Comparison of ENCODE assay signal across 13 mouse cellular contexts in the genomic region with DNA sequence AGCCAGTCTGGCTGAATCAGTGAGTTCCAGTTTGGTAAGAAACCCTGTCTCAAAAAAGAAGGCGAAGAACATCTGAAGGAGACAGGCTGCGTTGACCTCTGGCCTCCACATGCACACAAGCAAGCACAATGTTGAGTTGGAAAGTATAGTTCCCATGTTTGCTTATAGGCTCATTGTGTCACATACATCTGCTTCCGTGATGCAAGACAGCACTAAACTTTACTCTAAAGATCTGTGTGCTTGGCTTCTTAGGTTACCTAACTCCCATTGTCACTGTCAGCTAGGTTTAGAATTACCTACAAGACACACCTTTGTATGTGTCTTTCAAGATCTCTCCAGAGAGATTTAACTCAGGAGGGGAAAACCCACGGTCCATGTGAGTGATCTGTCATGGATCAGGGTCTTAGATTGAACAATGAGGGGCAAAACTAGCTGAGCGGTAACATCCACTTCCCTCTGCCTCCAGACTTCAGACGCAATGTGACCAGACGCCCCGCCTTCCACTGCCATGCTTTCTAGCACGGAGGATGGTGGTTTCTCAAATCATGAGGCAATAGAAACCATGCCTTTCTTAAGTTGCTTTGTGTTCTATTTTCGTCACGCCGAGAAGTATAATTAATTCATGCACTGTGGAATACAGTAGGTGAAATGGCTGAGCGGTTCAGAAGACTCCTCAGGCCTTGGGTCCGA.
DNase-seq lines count a peak whose midpoint lies in the region; ATAC-seq and TF ChIP-seq lines count a peak whose summit lies in the region.
"Had no signal": no experiment of that assay in that cellular context is flagged by ENCODE, and none has a peak within 500 bp of the region (broad histone marks: within the 10 kb centered on the region; RNA-seq: fewer than 3 reads in every experiment).

No protein-coding gene starts in this region.

- TF ChIP-seq POLR2A in lung, adult 2 months (IDR thresholded peaks at IDR 0.05; ENCODE audit: borderline replicate concordance, extremely low read depth, low read depth, low read length) = no peak
- TF ChIP-seq POLR2A in myocyte (IDR thresholded peaks at IDR 0.05; ENCODE audit: insufficient read length, low read depth) = no peak

- peak; percentile 65; the same call in 1 of the 2 replicates for ATAC-seq in embryonic facial prominence, embryonic 14.5 days (ENCODE audit: low read depth)
- no peak for ATAC-seq in lung, postnatal 0 days
- peak; percentile 58; the same call in 1 of the 2 replicates for ATAC-seq in common myeloid progenitor, adult 5-6 weeks (replicated peaks; ENCODE audit: low read depth, poor library complexity, severe bottlenecking)
- ATAC-seq in forebrain, embryonic 11.5 days (replicated peaks; ENCODE audit: low FRiP score) = no peak
- ATAC-seq: liver, postnatal 0 days had no signal

- TF ChIP-seq EP300 in lung, postnatal 0 days (IDR thresholded peaks at IDR 0.05) = no peak

- no peaks in the 10 kb centered on the region for H3K9me3 ChIP-seq in embryonic facial prominence, embryonic 14.5 days (ENCODE audit: control insufficient read depth, low read length)
- H3K9me3 ChIP-seq in embryonic facial prominence, embryonic 10.5 days = no peaks in the 10 kb centered on the region
- no peaks in the 10 kb centered on the region for H3K9me3 ChIP-seq in lung, postnatal 0 days (ENCODE audit: low read length)
- no peaks in the 10 kb centered on the region for H3K9me3 ChIP-seq in forebrain, embryonic 11.5 days (ENCODE audit: control insufficient read depth, low read length)
- H3K9me3 ChIP-seq: forebrain, embryonic 15.5 days; limb, embryonic 15.5 days; megakaryocyte, embryonic 14.5 days had no signal

- no peak overlapping the region for H3K4me2 ChIP-seq in embryonic facial prominence, embryonic 14.5 days (ENCODE audit: low read depth, low read length)
- no peak overlapping the region for H3K4me2 ChIP-seq in lung, postnatal 0 days (replicated peaks; ENCODE audit: low read depth, low read length)
- peak overlapping the region; percentile 77 for H3K4me2 ChIP-seq in myocyte (ENCODE audit: low read depth)
- no peak overlapping the region for H3K4me2 ChIP-seq in forebrain, embryonic 11.5 days (ENCODE audit: low read depth, low read length, severe bottlenecking)
- H3K4me2 ChIP-seq: forebrain, embryonic 15.5 days; limb, embryonic 15.5 days had no signal

- H3K27me3 ChIP-seq in embryonic facial prominence, embryonic 14.5 days (replicated peaks; ENCODE audit: control insufficient read depth, insufficient read depth, low read length) = no peaks in the 10 kb centered on the region
- no peaks in the 10 kb centered on the region for H3K27me3 ChIP-seq in embryonic facial prominence, embryonic 10.5 days (replicated peaks; ENCODE audit: low read depth, poor library complexity, severe bottlenecking)
- no peaks in the 10 kb centered on the region for H3K27me3 ChIP-seq in lung, postnatal 0 days (replicated peaks; ENCODE audit: insufficient read depth, low read length)
- no peaks in the 10 kb centered on the region for H3K27me3 ChIP-seq in myocyte (ENCODE audit: control insufficient read depth, insufficient read depth, insufficient read length)
- no peaks in the 10 kb centered on the region; the same call in 1 of the 2 replicates for H3K27me3 ChIP-seq in forebrain, embryonic 11.5 days (ENCODE audit: control insufficient read depth, insufficient read depth, low read length)
- H3K27me3 ChIP-seq: forebrain, embryonic 15.5 days; limb, embryonic 15.5 days had no signal

- H3K79me2 ChIP-seq in myocyte (ENCODE audit: control insufficient read depth, insufficient read depth) = no peaks in the 10 kb centered on the region

- no peaks in the 10 kb centered on the region for H3K36me3 ChIP-seq in embryonic facial prominence, embryonic 14.5 days (ENCODE audit: control insufficient read depth, insufficient read depth, low read length)
- no peaks in the 10 kb centered on the region for H3K36me3 ChIP-seq in embryonic facial prominence, embryonic 10.5 days (replicated peaks)
- H3K36me3 ChIP-seq in lung, postnatal 0 days (ENCODE audit: insufficient read depth, low read length) = no peaks in the 10 kb centered on the region
- no peaks in the 10 kb centered on the region for H3K36me3 ChIP-seq in myocyte (ENCODE audit: control insufficient read depth, insufficient read depth)
- H3K36me3 ChIP-seq in forebrain, embryonic 11.5 days (ENCODE audit: control insufficient read depth, insufficient read depth, low read length) = no peaks in the 10 kb centered on the region
- H3K36me3 ChIP-seq: forebrain, embryonic 15.5 days; limb, embryonic 15.5 days had no signal

- WGBS in embryonic facial prominence, embryonic 14.5 days = 81% methylated on average over 14 of the region's 14 CpGs
- 86% methylated on average over 14 of the region's 14 CpGs for WGBS in embryonic facial prominence, embryonic 10.5 days
- 86% methylated on average over 14 of the region's 14 CpGs for WGBS in lung, postnatal 0 days
- WGBS in lung, adult 2 months = 88% methylated on average over 14 of the region's 14 CpGs
- 88% methylated on average over 14 of the region's 14 CpGs for WGBS in forebrain, embryonic 11.5 days

- H3K4me3 ChIP-seq in embryonic facial prominence, embryonic 14.5 days (ENCODE audit: low read depth, low read length) = no peak overlapping the region
- H3K4me3 ChIP-seq in embryonic facial prominence, embryonic 10.5 days = no peak overlapping the region
- H3K4me3 ChIP-seq in lung, postnatal 0 days (ENCODE audit: low read depth, low read length) = no peak overlapping the region
- no peak overlapping the region for H3K4me3 ChIP-seq in lung, adult 2 months (replicated peaks; ENCODE audit: extremely low read depth, low read depth, low read length)
- H3K4me3 ChIP-seq in myocyte = no peak overlapping the region
- no peak overlapping the region for H3K4me3 ChIP-seq in forebrain, embryonic 11.5 days (ENCODE audit: low read depth, low read length)
- H3K4me3 ChIP-seq: forebrain, embryonic 15.5 days; limb, embryonic 15.5 days; megakaryocyte, embryonic 14.5 days had no signal

- H3ac ChIP-seq in myocyte (ENCODE audit: control insufficient read depth, insufficient read length) = no peak overlapping the region

- H3K4me1 ChIP-seq in embryonic facial prominence, embryonic 14.5 days (ENCODE audit: control insufficient read depth, insufficient read depth, low read length) = no peaks in the 10 kb centered on the region
- peaks cover 7% of the 10 kb centered on the region for H3K4me1 ChIP-seq in embryonic facial prominence, embryonic 10.5 days
- H3K4me1 ChIP-seq in lung, postnatal 0 days (ENCODE audit: insufficient read depth, low read depth, low read length) = no peaks in the 10 kb centered on the region
- no peaks in the 10 kb centered on the region for H3K4me1 ChIP-seq in lung, adult 2 months (ENCODE audit: control insufficient read depth, insufficient read depth, low read length)
- peaks cover 3% of the 10 kb centered on the region for H3K4me1 ChIP-seq in forebrain, embryonic 11.5 days (replicated peaks; ENCODE audit: control insufficient read depth, insufficient read depth, low read length)
- H3K4me1 ChIP-seq: limb, embryonic 15.5 days had no signal

- no peak for TF ChIP-seq CTCF in lung, postnatal 0 days (IDR thresholded peaks at IDR 0.05)
- TF ChIP-seq CTCF in lung, adult 2 months (IDR thresholded peaks at IDR 0.05; ENCODE audit: insufficient read depth, low read length) = no peak

- H3K27ac ChIP-seq in embryonic facial prominence, embryonic 14.5 days (replicated peaks; ENCODE audit: low read depth, low read length) = no peak overlapping the region
- no peak overlapping the region for H3K27ac ChIP-seq in embryonic facial prominence, embryonic 10.5 days (replicated peaks)
- no peak overlapping the region for H3K27ac ChIP-seq in lung, postnatal 0 days (ENCODE audit: low read length)
- no peak overlapping the region for H3K27ac ChIP-seq in forebrain, embryonic 11.5 days (ENCODE audit: low read depth, low read length)
- H3K27ac ChIP-seq: limb, embryonic 15.5 days had no signal

- no peak for DNase-seq in embryonic facial prominence, embryonic 14.5 days (ENCODE audit: low spot score)
- no peak for DNase-seq in embryonic facial prominence, embryonic 10.5 days (ENCODE audit: low spot score)
- peak; percentile 10 for DNase-seq in lung, postnatal 0 days (ENCODE audit: low spot score)
- DNase-seq in lung, adult 2 months = no peak
- DNase-seq in Muller cell, postnatal 12 days (ENCODE audit: inconsistent ontology term) = no peak
- DNase-seq in forebrain, embryonic 11.5 days (ENCODE audit: low spot score) = no peak
- DNase-seq: adrenal gland, adult 2 months; liver, postnatal 0 days had no signal

- H3K9ac ChIP-seq in embryonic facial prominence, embryonic 14.5 days (ENCODE audit: low read depth, low read length) = no peak overlapping the region
- no peak overlapping the region for H3K9ac ChIP-seq in lung, postnatal 0 days (replicated peaks; ENCODE audit: low read depth)
- no peak overlapping the region for H3K9ac ChIP-seq in forebrain, embryonic 11.5 days (ENCODE audit: low read length)
- H3K9ac ChIP-seq: forebrain, embryonic 15.5 days; limb, embryonic 15.5 days; liver, postnatal 0 days had no signal

TF ChIP-seq in myocyte, 11 proteins besides CTCF, POLR2A, EP300 and RAD21:
- TF ChIP-seq MYOG (IDR thresholded peaks at IDR 0.05; ENCODE audit: control insufficient read depth in 1 of 3, insufficient read depth in 1 of 3, insufficient read length in 2 of 3, low read depth in 2 of 3) (no peak), TCF12 (IDR thresholded peaks at IDR 0.05; ENCODE audit: insufficient read depth, poor library complexity, severe bottlenecking) (no peak), TCF3 (IDR thresholded peaks at IDR 0.05; ENCODE audit: insufficient read length, low read depth) (no peak), SRF (IDR thresholded peaks at IDR 0.05; ENCODE audit: control insufficient read depth, insufficient read length, low read depth) (no peak), CEBPB (IDR thresholded peaks at IDR 0.05; ENCODE audit: insufficient read depth, poor library complexity, severe bottlenecking) (no peak), MYOD1 (IDR thresholded peaks at IDR 0.05; ENCODE audit: control insufficient read depth in 1 of 3, insufficient read length in 2 of 3, low read depth in 2 of 3) (no peak), REST (IDR thresholded peaks at IDR 0.05; ENCODE audit: insufficient read depth, insufficient read length) (no peak)
TF ChIP-seq in myocyte: peak in this region for 0.

Comparison
In these comparisons a context has a peak if more than half of its experiments do, and no peak if none do; other contexts are left out.
1. ATAC-seq: peak in embryonic facial prominence, embryonic 14.5 days (single experiment) and common myeloid progenitor, adult 5-6 weeks (single experiment); none in lung, postnatal 0 days (single experiment) and forebrain, embryonic 11.5 days (single experiment).